19 mouse cellular contexts compared by ENCODE assay signal in the genomic region with DNA sequence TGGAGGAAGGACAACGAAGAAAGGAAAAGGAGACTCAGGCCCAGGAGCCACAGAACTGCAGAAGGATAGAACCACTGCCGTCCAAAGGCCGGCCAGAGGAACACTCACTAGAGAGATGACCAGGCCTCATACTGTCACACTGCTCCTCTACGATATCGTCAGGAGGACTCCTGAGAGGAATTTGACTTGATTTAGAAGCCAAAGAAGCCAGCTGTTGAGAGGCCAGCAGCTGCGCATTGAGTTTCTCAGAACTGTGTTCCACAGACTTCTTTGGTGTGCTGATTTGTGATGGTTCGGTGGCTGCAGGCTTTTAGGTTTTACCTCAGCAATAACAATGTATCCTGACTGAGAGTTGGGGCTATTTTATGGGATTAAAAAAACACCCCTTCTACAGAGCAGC.
DNase-seq lines count a peak whose midpoint lies in the region; ATAC-seq and TF ChIP-seq lines count a peak whose summit lies in the region.
"Had no signal": no experiment of that assay in that cellular context is flagged by ENCODE, and none has a peak within 500 bp of the region (broad histone marks: within the 10 kb centered on the region; RNA-seq: fewer than 3 reads in every experiment).

No protein-coding gene starts in this region.

- H3K27ac ChIP-seq in limb, embryonic 14.5 days (replicated peaks; ENCODE audit: low read depth, low read length): no peak overlapping the region
- no peak overlapping the region for H3K27ac ChIP-seq in limb, embryonic 10.5 days
- H3K27ac ChIP-seq in intestine, embryonic 16.5 days (ENCODE audit: low read length): peak overlapping the region; percentile 57; the same call in 1 of the 2 replicates
- peak overlapping the region; percentile 50; the same call in 1 of the 2 replicates for H3K27ac ChIP-seq in stomach, embryonic 14.5 days (ENCODE audit: low read length)
- H3K27ac ChIP-seq: heart, embryonic 13.5 days; hindbrain, embryonic 14.5 days; left cerebral cortex, adult 2 months had no signal

- 68% methylated on average over 7 of the region's 7 CpGs for WGBS in limb, embryonic 14.5 days
- 95% methylated on average over 7 of the region's 7 CpGs for WGBS in limb, embryonic 10.5 days
- WGBS in intestine, embryonic 16.5 days: 69% methylated on average over 7 of the region's 7 CpGs
- 61% methylated on average over 7 of the region's 7 CpGs for WGBS in stomach, embryonic 14.5 days

- no peaks in the 10 kb centered on the region for H3K36me3 ChIP-seq in limb, embryonic 14.5 days (ENCODE audit: control insufficient read depth, insufficient read depth, low read length)
- no peaks in the 10 kb centered on the region for H3K36me3 ChIP-seq in limb, embryonic 10.5 days
- H3K36me3 ChIP-seq in intestine, embryonic 16.5 days (ENCODE audit: control insufficient read depth, insufficient read depth, low read length): no peaks in the 10 kb centered on the region
- no peaks in the 10 kb centered on the region for H3K36me3 ChIP-seq in stomach, embryonic 14.5 days (ENCODE audit: control insufficient read depth, insufficient read depth, low read length)
- H3K36me3 ChIP-seq: heart, embryonic 13.5 days had no signal

- no peaks in the 10 kb centered on the region for H3K9me3 ChIP-seq in limb, embryonic 14.5 days (ENCODE audit: control insufficient read depth, low read length)
- H3K9me3 ChIP-seq in limb, embryonic 10.5 days (replicated peaks): no peaks in the 10 kb centered on the region
- H3K9me3 ChIP-seq in intestine, embryonic 16.5 days (ENCODE audit: control insufficient read depth, low read length): no peaks in the 10 kb centered on the region
- H3K9me3 ChIP-seq in stomach, embryonic 14.5 days (ENCODE audit: control insufficient read depth, low read depth, low read length): no peaks in the 10 kb centered on the region
- H3K9me3 ChIP-seq: heart, embryonic 13.5 days had no signal

- no peak overlapping the region for H3K4me2 ChIP-seq in limb, embryonic 14.5 days (replicated peaks; ENCODE audit: low read depth, low read length, severe bottlenecking)
- H3K4me2 ChIP-seq in intestine, embryonic 16.5 days (ENCODE audit: low read depth, low read length): no peak overlapping the region
- H3K4me2 ChIP-seq in stomach, embryonic 14.5 days (replicated peaks; ENCODE audit: low read depth, low read length): no peak overlapping the region
- H3K4me2 ChIP-seq: heart, embryonic 13.5 days; hindbrain, embryonic 14.5 days; midbrain, embryonic 11.5 days had no signal

- peak; percentile 84 for DNase-seq in heart, adult 11 months
- no peak for DNase-seq in heart, postnatal 36 days
- DNase-seq in limb, embryonic 14.5 days (ENCODE audit: low spot score): peak; percentile 55
- no peak for DNase-seq in limb, embryonic 10.5 days (ENCODE audit: low spot score)
- DNase-seq in urinary bladder, postnatal 4 days (ENCODE audit: low spot score in 2 of 2): no peak
- DNase-seq: adrenal gland, postnatal 25 days; cerebellum, adult 9-10 months; forebrain, postnatal 0 days; heart, postnatal 4 days; liver, postnatal 0 days; thymus, postnatal 25 days had no signal

- ATAC-seq in limb, embryonic 14.5 days (ENCODE audit: low FRiP score, low read depth): no peak; the same call in 1 of the 2 replicates
- 0 out of 2 replicates have a peak, but pooled peaks have one; percentile 7 for ATAC-seq in intestine, embryonic 16.5 days
- no peak for ATAC-seq in stomach, embryonic 14.5 days (ENCODE audit: insufficient number of reproducible peaks, insufficient read depth, low FRiP score, low read depth)
- no peak for ATAC-seq in erythroblast, adult 5-6 weeks (replicated peaks; ENCODE audit: low FRiP score, poor library complexity, severe bottlenecking)
- ATAC-seq: forebrain, postnatal 0 days; inflammation-experienced regulatory T-cells, adult 6 months; liver, postnatal 0 days had no signal

- no peak for TF ChIP-seq POLR2A in limb, embryonic 14.5 days (IDR thresholded peaks at IDR 0.05; ENCODE audit: borderline replicate concordance, extremely low read depth, insufficient read depth, insufficient read length)

- intact Hi-C loops in heart, postnatal 36 days (cut with DNase I): no loop called here

- no peak overlapping the region for H3K4me3 ChIP-seq in limb, embryonic 14.5 days (replicated peaks; ENCODE audit: low read length)
- H3K4me3 ChIP-seq in limb, embryonic 10.5 days: no peak overlapping the region
- H3K4me3 ChIP-seq in intestine, embryonic 16.5 days (ENCODE audit: low read length): no peak overlapping the region
- H3K4me3 ChIP-seq in stomach, embryonic 14.5 days (ENCODE audit: low read depth, low read length): no peak overlapping the region
- H3K4me3 ChIP-seq: heart, embryonic 13.5 days; left cerebral cortex, adult 2 months had no signal

- H3K27me3 ChIP-seq in limb, embryonic 14.5 days (ENCODE audit: control insufficient read depth, insufficient read depth, low read length): no peaks in the 10 kb centered on the region
- no peaks in the 10 kb centered on the region for H3K27me3 ChIP-seq in limb, embryonic 10.5 days (ENCODE audit: low read depth, poor library complexity, severe bottlenecking)
- H3K27me3 ChIP-seq in intestine, embryonic 16.5 days (replicated peaks; ENCODE audit: control insufficient read depth, insufficient read depth, low read length): no peaks in the 10 kb centered on the region
- H3K27me3 ChIP-seq in stomach, embryonic 14.5 days (ENCODE audit: control insufficient read depth, insufficient read depth, low read length): no peaks in the 10 kb centered on the region
- H3K27me3 ChIP-seq: heart, embryonic 13.5 days had no signal

- H3K4me1 ChIP-seq in limb, embryonic 14.5 days (ENCODE audit: control insufficient read depth, insufficient read depth, low read length): no peaks in the 10 kb centered on the region
- peaks cover 8% of the 10 kb centered on the region for H3K4me1 ChIP-seq in limb, embryonic 10.5 days
- H3K4me1 ChIP-seq in intestine, embryonic 16.5 days (ENCODE audit: control insufficient read depth, insufficient read depth, low read length): peaks cover 7% of the 10 kb centered on the region
- no peaks in the 10 kb centered on the region for H3K4me1 ChIP-seq in stomach, embryonic 14.5 days (ENCODE audit: control insufficient read depth, insufficient read depth, low read length)
- H3K4me1 ChIP-seq: heart, embryonic 13.5 days had no signal

- no peak overlapping the region for H3K9ac ChIP-seq in limb, embryonic 14.5 days (ENCODE audit: low read depth, low read length, severe bottlenecking)
- H3K9ac ChIP-seq in intestine, embryonic 16.5 days (ENCODE audit: low read depth, low read length): no peak overlapping the region
- H3K9ac ChIP-seq in stomach, embryonic 14.5 days (replicated peaks; ENCODE audit: low read depth, low read length): no peak overlapping the region
- H3K9ac ChIP-seq: forebrain, postnatal 0 days; heart, embryonic 13.5 days; hindbrain, embryonic 14.5 days; liver, postnatal 0 days had no signal

Comparison
In these comparisons a context has a peak if more than half of its experiments do, and no peak if none do; other contexts are left out.
1. DNase-seq: peak in heart, adult 11 months (single experiment) and limb, embryonic 14.5 days (single experiment); none in heart, postnatal 36 days (0 of 2), limb, embryonic 10.5 days (single experiment) and urinary bladder, postnatal 4 days (0 of 2).
2. H3K27ac ChIP-seq: peak in intestine, embryonic 16.5 days (single experiment) and stomach, embryonic 14.5 days (single experiment); none in limb, embryonic 14.5 days (single experiment) and limb, embryonic 10.5 days (single experiment).